Mouse (Mus musculus) forebrain, embryonic 13.5 days (tissue): ENCODE measurements around the gene Micu2. TPM values are rescaled to one million over a fixed set of nuclear protein-coding genes. Genes with fewer than 3 reads are reported as not detected.
A peak's percentile ranks its signal among the peaks of the same experiment; 100 is the strongest.
"Not testable (repeated sequence)": the region's sequence is repeated elsewhere in the genome, so short reads cannot be mapped to it uniquely, and the experiment has no call there.

Experiments
- ATAC-seq: fragments of 200-750 bp; cut with Nextera tagmentation; 2 replicates; pipeline ENCODE4 v1.8.0; 2017
- H3K27ac ChIP-seq: fragments of 300-500 bp; sonication (generic); 2 replicates; pipeline ENCODE4 v1.5.1; 2015; ENCODE audit warnings: inconsistent platforms, mild to moderate bottlenecking, moderate library complexity
- H3K27me3 ChIP-seq: fragments of 300-500 bp; sonication (generic); 2 replicates; pipeline ENCODE4 v1.6.1; 2015; ENCODE audit warnings: mild to moderate bottlenecking, inconsistent platforms
- H3K36me3 ChIP-seq: fragments of 300-500 bp; sonication (generic); 2 replicates; pipeline ENCODE4 v1.6.1; 2015; ENCODE audit warnings: mild to moderate bottlenecking, inconsistent platforms; ENCODE audit not compliant: poor library complexity, severe bottlenecking
- H3K4me1 ChIP-seq: fragments of 300-500 bp; sonication (generic); 2 replicates; pipeline ENCODE4 v1.6.1; 2015; ENCODE audit warnings: inconsistent platforms
- H3K4me2 ChIP-seq: fragments of 300-500 bp; sonication (generic); 2 replicates; pipeline ENCODE4 v1.6.1; 2015; ENCODE audit warnings: inconsistent platforms, mild to moderate bottlenecking, moderate library complexity
- H3K4me3 ChIP-seq: fragments of 300-500 bp; sonication (generic); 2 replicates; pipeline ENCODE4 v1.5.1; 2015; ENCODE audit warnings: mild to moderate bottlenecking, inconsistent platforms
- H3K9ac ChIP-seq: fragments of 300-500 bp; sonication (generic); 2 replicates; pipeline ENCODE4 v1.6.1; 2015; ENCODE audit warnings: mild to moderate bottlenecking, inconsistent platforms
- H3K9me3 ChIP-seq: fragments of 300-500 bp; sonication (generic); replicated peaks from 2 replicates; pipeline ENCODE4 v1.6.1; 2016; ENCODE audit warnings: inconsistent platforms
- WGBS: fragments of 180-500 bp; shearing (Covaris S2); methylation state at CpG from one replicate; pipeline ENCODE4 v1.1.7; 2015; 5-methylcytosine and 5-hydroxymethylcytosine counted together
- polyA plus RNA-seq: library from polyadenylated mRNA; unstranded; fragments of >200 nt; fragmentation: Nextera tagmentation; extraction: Ambion mirVana; gene quantifications from 2 replicates; pipeline ENCODE4 v1.2.1, GENCODE M21; 2015

Micu2 gene
- polyA plus RNA-seq, 1 experiment from 2014 or later, result 64.2 TPM

GRCm38 (mm10) chr14:57945834-57946233 lies 53.2 kb downstream of the Micu2 start:
- no peaks in the 10 kb centered on the region for H3K4me1 ChIP-seq
- no peak overlapping the region for H3K4me3 ChIP-seq
- H3K27me3 ChIP-seq, result no peaks in the 10 kb centered on the region
- H3K9me3 ChIP-seq, result no peaks in the 10 kb centered on the region
- H3K9ac ChIP-seq, result no peak overlapping the region
- 85% methylated on average over 4 of the region's 4 CpGs for WGBS
- peaks cover 37% of the 10 kb centered on the region for H3K36me3 ChIP-seq
- ATAC-seq, result no peak
- no peak overlapping the region for H3K27ac ChIP-seq
- H3K4me2 ChIP-seq, result no peak overlapping the region

- WGBS, result 89% methylated on average over 6 of the region's 6 CpGs
- H3K9ac ChIP-seq, result no peak overlapping the region
Measured at GRCm38 (mm10) chr14:57937297-57937696, 61.8 kb downstream of the Micu2 start.

GRCm38 (mm10) chr14:57934666-57935065 lies 64.4 kb downstream of the Micu2 start:
- no peak for ATAC-seq
- H3K9ac ChIP-seq, result no peak overlapping the region
- 92% methylated on average over 13 of the region's 13 CpGs for WGBS

More at GRCm38 (mm10) chr14:57937297-57937696, 61.8 kb downstream of the Micu2 start:
- no peak overlapping the region for H3K4me2 ChIP-seq
- H3K36me3 ChIP-seq, result peaks cover 10% of the 10 kb centered on the region
- no peak overlapping the region for H3K4me3 ChIP-seq
- H3K9me3 ChIP-seq, result no peaks in the 10 kb centered on the region
- no peak for ATAC-seq
- H3K27me3 ChIP-seq, result no peaks in the 10 kb centered on the region
- no peak overlapping the region for H3K27ac ChIP-seq
- H3K4me1 ChIP-seq, result no peaks in the 10 kb centered on the region

GRCm38 (mm10) chr14:57933608-57934007 lies 65.5 kb downstream of the Micu2 start:
- H3K9ac ChIP-seq, result no peak overlapping the region
- no peaks in the 10 kb centered on the region for H3K27me3 ChIP-seq
- H3K4me1 ChIP-seq, result no peaks in the 10 kb centered on the region
- H3K9me3 ChIP-seq, result no peaks in the 10 kb centered on the region
- 90% methylated on average over 7 of the region's 7 CpGs for WGBS
- H3K27ac ChIP-seq, result no peak overlapping the region
- no peak overlapping the region for H3K4me2 ChIP-seq
- ATAC-seq, result no peak
- H3K36me3 ChIP-seq, result peaks cover 15% of the 10 kb centered on the region; the same call in 1 of the 2 replicates
- H3K4me3 ChIP-seq, result no peak overlapping the region

More at GRCm38 (mm10) chr14:57934666-57935065, 64.4 kb downstream of the Micu2 start:
- Histone ChIP-seq H3K4me1 (no peaks in the 10 kb centered on the region), H3K27ac (no peak overlapping the region), H3K9me3 (no peaks in the 10 kb centered on the region), H3K27me3 (no peaks in the 10 kb centered on the region), H3K36me3 (peaks cover 16% of the 10 kb centered on the region; the same call in 1 of the 2 replicates), H3K4me2 (no peak overlapping the region), H3K4me3 (no peak overlapping the region)

GRCm38 (mm10) chr14:57932881-57933443 lies 66.1 kb downstream of the Micu2 start:
- H3K9me3 ChIP-seq, result no peaks in the 10 kb centered on the region
- peaks cover 15% of the 10 kb centered on the region; the same call in 1 of the 2 replicates for H3K36me3 ChIP-seq
- no peaks in the 10 kb centered on the region for H3K4me1 ChIP-seq
- no peaks in the 10 kb centered on the region for H3K27me3 ChIP-seq
- no peak overlapping the region for H3K27ac ChIP-seq
- H3K4me3 ChIP-seq, result no peak overlapping the region
- WGBS, result 73% methylated on average over 7 of the region's 7 CpGs
- ATAC-seq, result no peak
- H3K4me2 ChIP-seq, result no peak overlapping the region
- H3K9ac ChIP-seq, result no peak overlapping the region

GRCm38 (mm10) chr14:57921428-57922131 lies 77.5 kb downstream of the Micu2 start:
- H3K9ac ChIP-seq, result no peak overlapping the region
- H3K27me3 ChIP-seq, result no peaks in the 10 kb centered on the region
- ATAC-seq, result peak; percentile 41; the same call in 1 of the 2 replicates
- H3K36me3 ChIP-seq, result peaks cover 35% of the 10 kb centered on the region
- 43% methylated on average over 10 of the region's 10 CpGs for WGBS
- peaks cover 8% of the 10 kb centered on the region for H3K4me1 ChIP-seq
- H3K9me3 ChIP-seq, result 0 out of 2 replicates have a peak, but pooled peaks cover 4% of the 10 kb centered on the region
- no peak overlapping the region for H3K27ac ChIP-seq
- H3K4me3 ChIP-seq, result no peak overlapping the region
- no peak overlapping the region for H3K4me2 ChIP-seq

GRCm38 (mm10) chr14:57920568-57921310 lies 78.3 kb downstream of the Micu2 start:
- Histone ChIP-seq H3K4me3 (no peak overlapping the region), H3K27ac (no peak overlapping the region), H3K36me3 (peaks cover 43% of the 10 kb centered on the region), H3K9me3 (0 out of 2 replicates have a peak, but pooled peaks cover 4% of the 10 kb centered on the region), H3K4me2 (no peak overlapping the region), H3K9ac (no peak overlapping the region), H3K27me3 (no peaks in the 10 kb centered on the region), H3K4me1 (peaks cover 8% of the 10 kb centered on the region)
- 85% methylated on average over 18 of the region's 18 CpGs for WGBS
- ATAC-seq, result no peak

GRCm38 (mm10) chr14:57919148-57919875 lies 79.8 kb downstream of the Micu2 start:
- Histone ChIP-seq H3K4me1 (peaks cover 8% of the 10 kb centered on the region), H3K27me3 (no peaks in the 10 kb centered on the region), H3K36me3 (peaks cover 45% of the 10 kb centered on the region), H3K27ac (no peak overlapping the region), H3K9ac (no peak overlapping the region), H3K4me3 (no peak overlapping the region), H3K4me2 (no peak overlapping the region), H3K9me3 (0 out of 2 replicates have a peak, but pooled peaks cover 4% of the 10 kb centered on the region)
- 95% methylated on average over 17 of the region's 17 CpGs for WGBS
- ATAC-seq, result no peak

GRCm38 (mm10) chr14:57915341-57915740 lies 83.7 kb downstream of the Micu2 start:
- no peaks in the 10 kb centered on the region for H3K9me3 ChIP-seq
- peaks cover 32% of the 10 kb centered on the region for H3K36me3 ChIP-seq
- no peaks in the 10 kb centered on the region for H3K4me1 ChIP-seq
- no peak overlapping the region for H3K9ac ChIP-seq
- no peak overlapping the region for H3K4me2 ChIP-seq
- H3K27ac ChIP-seq, result no peak overlapping the region
- no peak overlapping the region for H3K4me3 ChIP-seq
- ATAC-seq, result no peak
- H3K27me3 ChIP-seq, result no peaks in the 10 kb centered on the region
- WGBS, result 67% methylated on average over 6 of the region's 6 CpGs

GRCm38 (mm10) chr14:57912211-57913007 lies 86.7 kb downstream of the Micu2 start:
- H3K27ac ChIP-seq, H3K4me3 ChIP-seq, ATAC-seq, H3K4me1 ChIP-seq, H3K9ac ChIP-seq, H3K27me3 ChIP-seq, H3K9me3 ChIP-seq, H3K4me2 ChIP-seq: not testable (repeated sequence)
- peaks cover 22% of the 10 kb centered on the region; the same call in 1 of the 2 replicates for H3K36me3 ChIP-seq
- WGBS, result 61% methylated on average over 1 of the region's 1 CpGs

GRCm38 (mm10) chr14:57911787-57912186 lies 87.3 kb downstream of the Micu2 start:
- not testable (repeated sequence) for H3K4me1 ChIP-seq, ATAC-seq

More at GRCm38 (mm10) chr14:57911787-57912186, 87.3 kb downstream of the Micu2 start:
- H3K9ac ChIP-seq, H3K27ac ChIP-seq, H3K4me2 ChIP-seq, H3K4me3 ChIP-seq, H3K27me3 ChIP-seq, H3K9me3 ChIP-seq: not testable (repeated sequence)
- H3K36me3 ChIP-seq, result peaks cover 16% of the 10 kb centered on the region; the same call in 1 of the 2 replicates
